8 mouse cellular contexts compared by ENCODE assay signal in genomic region chr7:58677111-58677805, GRCm38 (mm10). TPM values are rescaled to one million over a fixed set of nuclear protein-coding genes. Genes with fewer than 3 reads are reported as not detected.
DNase-seq lines count a peak whose midpoint lies in the region; ATAC-seq and TF ChIP-seq lines count a peak whose summit lies in the region.

No protein-coding gene starts in this region.

- DNase-seq in 3134 (ENCODE audit: extremely low read depth, insufficient read length, low spot score) = peak; percentile 69
- DNase-seq in T-cell, adult 2 months (ENCODE audit: low spot score) = peak; percentile 63
- peak; percentile 51 to 62 for DNase-seq in heart, postnatal 14 days
- DNase-seq in left cerebral cortex, adult 2 months (ENCODE audit: extremely low spot score in 1 of 2, low spot score in 2 of 2) = no peak
- DNase-seq in retina, postnatal 1 day = no peak
- DNase-seq in frontal cortex, postnatal 10 days (ENCODE audit: low spot score in 2 of 2) = no peak
- DNase-seq in kidney, adult 8-10 months = no peak

- peak; percentile 91 for ATAC-seq in megakaryocyte-erythroid progenitor cell, adult 5-6 weeks (replicated peaks; ENCODE audit: low FRiP score, low TSS enrichment, poor library complexity, severe bottlenecking)

- no peak overlapping the region for H3K4me3 ChIP-seq in left cerebral cortex, adult 2 months

- intact Hi-C loops in heart, postnatal 14 days (cut with DNase I) = no loop called here
- intact Hi-C loops in left cerebral cortex, adult 2 months (cut with DNase I) = no loop called here

- TF ChIP-seq CTCF in left cerebral cortex, adult 2 months (IDR thresholded peaks at IDR 0.05) = no peak; the same call in 1 of the 2 replicates

- no peak overlapping the region for H3K27ac ChIP-seq in left cerebral cortex, adult 2 months

RNA-seq across cellular contexts. Expression of gene Atp10a, which starts 21.3 kb away (rescaled TPM):
- 1 to 10 TPM; 2.2 to 3.2 TPM for total RNA-seq in heart, postnatal 14 days (2021)
- total RNA-seq in megakaryocyte-erythroid progenitor cell, adult 5-6 weeks (2014; fragmentation: Nextera tagmentation) = 0.81 and 2.2 TPM in 2 replicates
- total RNA-seq in megakaryocyte-erythroid progenitor cell, adult 5-6 weeks (2017) = 1.2 and 2.6 TPM in 2 replicates
- 1 to 10 TPM; 8.8 to 9.2 TPM for total RNA-seq in left cerebral cortex, adult 2 months (2021)

Comparison
In these comparisons a context has a peak if more than half of its experiments do, and no peak if none do; other contexts are left out.
1. DNase-seq: peak in 3134 (single experiment), T-cell, adult 2 months (single experiment) and heart, postnatal 14 days (2 of 2); none in left cerebral cortex, adult 2 months (0 of 2), retina, postnatal 1 day (single experiment), frontal cortex, postnatal 10 days (0 of 2) and kidney, adult 8-10 months (0 of 2).